Mouse (Mus musculus): ENCODE data around the gene Clca3a2.
"Not testable (repeated sequence)": the region's sequence is repeated elsewhere in the genome, so short reads cannot be mapped to it uniquely, and the experiment has no call there.

The Clca3a2 gene

DNA sequence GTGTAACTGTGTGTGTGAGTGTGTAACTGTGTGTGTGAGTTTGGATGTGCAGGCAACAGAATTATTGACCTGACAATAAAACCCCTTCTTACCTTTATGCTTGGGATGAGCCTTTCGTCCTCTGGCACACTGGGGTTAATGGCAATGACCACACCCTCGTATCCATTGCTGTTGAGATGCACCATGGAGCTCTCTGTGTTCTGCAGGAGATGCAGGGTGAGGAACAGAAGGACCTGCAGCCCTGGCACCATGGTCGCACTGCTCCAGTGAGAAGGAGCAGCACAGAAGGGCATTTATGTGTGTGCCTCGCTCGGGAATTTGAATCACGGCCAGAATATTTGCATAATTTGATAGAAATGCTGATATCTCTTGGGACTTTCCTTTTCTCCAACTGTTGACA is at the start of gene Clca3a2:
TSS of gene Clca3a2 (minus strand) at position 276 of the 400 bp plus-strand sequence.
- DNase-seq (ENCODE audit: low spot score in 2 of 2) = not testable (repeated sequence)

DNA sequence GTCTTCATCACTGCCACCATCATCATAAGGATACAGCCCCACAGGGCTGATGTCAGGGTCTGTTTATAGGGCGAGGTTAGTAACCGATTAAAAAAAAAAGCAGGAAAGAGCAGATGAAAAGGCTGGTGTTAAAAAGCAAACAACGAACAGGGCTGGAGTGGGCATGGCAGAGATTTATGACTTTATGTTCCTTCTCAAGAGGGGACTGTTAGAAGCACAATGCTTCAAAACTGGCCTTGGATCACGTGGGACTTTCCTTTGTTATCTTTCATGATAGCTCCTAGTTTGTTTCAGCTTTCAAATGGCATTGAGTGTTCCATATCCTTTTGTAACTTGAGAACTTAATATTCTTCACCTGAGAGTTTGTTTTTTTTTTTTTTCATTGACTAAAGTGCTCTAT is 30.3 kb upstream of the Clca3a2 start:
- no peak for DNase-seq (ENCODE audit: low spot score in 2 of 2)

GRCm38 (mm10) chr3:144849014-144849556 is 29.8 kb upstream of the Clca3a2 start, which contains the start of gene Clca3b:
Clca3b (minus strand) TSS chr3:144849357.
- not testable (repeated sequence) for DNase-seq (ENCODE audit: low spot score in 2 of 2)

GRCm38 (mm10) chr3:144827257-144827656 is 8.0 kb upstream of the Clca3a2 start:
- DNase-seq (ENCODE audit: low spot score in 2 of 2) = no peak

- DNase-seq (ENCODE audit: low spot score in 2 of 2) = peak; percentile 41 to 79
These were observed 5.9 kb upstream of the Clca3a2 start for GRCm38 (mm10) chr3:144825151-144825550.

DNA sequence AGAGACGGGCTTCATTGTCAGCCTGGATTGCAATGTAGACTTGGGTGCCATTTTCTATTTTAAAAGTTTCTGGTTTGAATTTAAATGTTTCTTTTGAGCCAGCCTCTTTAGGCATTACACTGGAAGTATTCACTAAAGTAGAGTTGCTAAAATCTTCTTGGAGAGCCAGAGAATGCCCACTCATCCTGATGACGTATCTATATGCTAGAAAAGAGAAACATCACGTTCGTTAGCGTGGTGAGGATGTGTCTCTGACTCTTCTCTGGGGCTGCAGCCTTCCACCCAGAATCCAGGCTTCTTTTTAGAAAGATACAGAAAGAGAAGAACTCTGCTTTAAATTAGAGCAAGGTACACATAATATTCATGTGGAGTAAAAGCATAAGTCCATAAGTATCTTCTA is 4.0 kb upstream of the Clca3a2 start:
- no peak for DNase-seq (ENCODE audit: low spot score in 2 of 2)

GRCm38 (mm10) chr3:144820632-144821031 is 1.3 kb upstream of the Clca3a2 start:
- no peak for DNase-seq (ENCODE audit: low spot score in 2 of 2)

DNA sequence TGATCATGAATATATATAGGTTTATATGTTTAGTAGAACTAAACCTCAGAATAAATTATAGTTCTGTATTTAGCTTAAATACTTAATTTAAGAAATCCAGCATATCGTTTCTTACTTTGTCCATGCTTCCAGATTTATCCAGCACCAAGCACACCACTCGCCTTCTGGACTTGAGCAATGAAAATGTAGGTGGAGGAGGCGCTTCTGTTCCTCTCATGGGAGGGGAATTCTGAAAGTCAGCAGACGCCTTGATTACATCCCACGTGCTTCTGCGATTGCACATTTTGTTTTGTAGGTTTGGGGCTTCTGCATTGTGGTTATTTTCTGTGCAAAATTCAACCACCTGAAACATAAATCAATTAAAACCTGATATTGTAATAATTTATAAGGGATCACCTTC is 6.0 kb downstream of the Clca3a2 start:
- DNase-seq (ENCODE audit: low spot score in 2 of 2) = not testable (repeated sequence)

DNA sequence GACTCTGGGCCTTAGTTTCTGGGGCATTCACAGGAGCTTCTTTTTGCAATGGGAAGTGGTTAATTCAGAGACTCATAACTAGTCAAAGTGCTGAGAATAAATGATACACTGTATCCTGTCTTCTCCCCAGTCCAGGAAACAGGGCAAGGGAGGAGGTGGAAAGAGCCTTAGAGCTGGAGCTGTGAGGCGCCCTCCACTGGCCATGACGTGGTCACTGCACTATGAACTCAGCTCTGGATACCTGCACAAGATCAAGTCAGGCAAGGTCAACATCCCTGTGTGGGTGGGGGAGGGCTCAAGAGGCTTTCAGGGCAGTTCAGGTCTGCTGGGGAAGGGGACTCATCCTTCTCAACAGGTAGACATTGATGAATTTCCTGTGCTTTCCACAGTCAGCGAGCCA is 7.5 kb downstream of the Clca3a2 start:
- no peak for DNase-seq (ENCODE audit: low spot score in 2 of 2)

GRCm38 (mm10) chr3:144808153-144808925 is 11.0 kb downstream of the Clca3a2 start:
- not testable (repeated sequence) for DNase-seq (ENCODE audit: low spot score in 2 of 2)

- not testable (repeated sequence) for DNase-seq (ENCODE audit: low spot score in 2 of 2)
These were observed 12.7 kb downstream of the Clca3a2 start for GRCm38 (mm10) chr3:144806626-144807025.

GRCm38 (mm10) chr3:144801861-144802260 is 17.4 kb downstream of the Clca3a2 start:
- DNase-seq (ENCODE audit: low spot score in 2 of 2) = no peak

DNA sequence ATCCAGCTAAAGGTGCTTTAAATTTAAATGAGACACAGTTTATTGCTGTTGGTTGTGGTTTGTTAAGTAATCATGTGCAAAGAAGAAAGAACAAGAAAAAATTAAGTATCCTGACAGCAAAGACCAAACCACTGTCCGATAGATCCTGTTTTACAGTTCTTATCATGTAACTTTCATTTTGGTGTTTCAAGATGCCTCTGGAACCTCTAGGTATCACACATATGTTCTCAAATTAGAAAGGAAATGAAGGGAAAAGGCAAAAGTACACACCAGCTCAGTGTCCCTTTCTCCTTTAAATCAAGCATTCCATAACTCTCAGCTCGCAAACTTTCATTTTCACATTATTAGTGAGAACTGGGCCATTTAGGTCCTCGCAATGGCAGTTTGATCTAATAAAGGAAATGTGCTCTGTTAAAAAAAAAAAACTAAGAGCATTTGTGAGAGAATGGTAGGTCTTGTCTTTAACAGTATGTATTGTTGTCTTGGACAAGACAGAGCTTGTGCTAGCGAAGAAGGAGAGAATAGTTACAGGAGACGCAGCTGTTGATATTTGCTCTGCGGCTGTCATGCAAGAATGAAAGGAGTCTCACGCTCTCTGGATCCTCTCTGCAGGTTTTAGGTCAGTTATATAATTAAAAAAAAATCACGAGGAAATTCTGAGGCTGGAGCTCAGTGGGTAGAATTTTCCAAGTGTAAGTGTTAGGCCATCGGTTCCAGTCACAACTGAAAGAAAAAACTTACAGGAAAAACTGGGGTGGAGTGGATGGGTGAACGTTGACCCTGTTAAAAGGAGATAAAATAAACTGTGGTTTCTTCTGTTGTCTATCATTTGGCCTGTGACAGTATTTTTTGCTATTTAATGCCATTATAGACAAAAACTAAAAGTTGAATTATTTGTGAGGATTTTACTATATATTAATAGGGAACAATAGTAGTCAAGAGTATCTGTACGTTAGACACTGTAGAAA is 33.8 kb downstream of the Clca3a2 start:
- DNase-seq (ENCODE audit: low spot score in 2 of 2) = no peak

- no peak for DNase-seq (ENCODE audit: low spot score in 2 of 2)
These were observed 54.1 kb downstream of the Clca3a2 start for GRCm38 (mm10) chr3:144765161-144765560.

DNA sequence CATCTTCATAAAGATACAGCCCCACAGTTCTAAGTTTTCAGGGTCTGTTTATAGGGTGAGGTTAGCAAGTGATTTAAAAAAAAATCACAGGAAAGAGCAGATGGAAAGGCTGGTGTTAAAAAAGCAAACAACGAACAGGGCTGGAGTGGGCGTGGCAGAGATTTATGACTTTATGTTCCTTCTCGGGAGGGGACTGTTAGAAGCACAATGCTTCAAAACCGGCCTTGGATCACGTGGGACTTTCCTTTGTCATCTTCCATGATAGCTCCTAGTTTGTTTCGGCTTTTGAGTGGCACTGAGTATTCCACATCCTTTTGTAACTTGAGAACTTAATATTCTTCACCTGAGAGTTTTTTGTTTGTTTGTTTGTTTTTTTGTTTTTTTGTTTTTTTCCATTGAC is 57.8 kb downstream of the Clca3a2 start:
- no peak for DNase-seq (ENCODE audit: low spot score in 2 of 2)

DNA sequence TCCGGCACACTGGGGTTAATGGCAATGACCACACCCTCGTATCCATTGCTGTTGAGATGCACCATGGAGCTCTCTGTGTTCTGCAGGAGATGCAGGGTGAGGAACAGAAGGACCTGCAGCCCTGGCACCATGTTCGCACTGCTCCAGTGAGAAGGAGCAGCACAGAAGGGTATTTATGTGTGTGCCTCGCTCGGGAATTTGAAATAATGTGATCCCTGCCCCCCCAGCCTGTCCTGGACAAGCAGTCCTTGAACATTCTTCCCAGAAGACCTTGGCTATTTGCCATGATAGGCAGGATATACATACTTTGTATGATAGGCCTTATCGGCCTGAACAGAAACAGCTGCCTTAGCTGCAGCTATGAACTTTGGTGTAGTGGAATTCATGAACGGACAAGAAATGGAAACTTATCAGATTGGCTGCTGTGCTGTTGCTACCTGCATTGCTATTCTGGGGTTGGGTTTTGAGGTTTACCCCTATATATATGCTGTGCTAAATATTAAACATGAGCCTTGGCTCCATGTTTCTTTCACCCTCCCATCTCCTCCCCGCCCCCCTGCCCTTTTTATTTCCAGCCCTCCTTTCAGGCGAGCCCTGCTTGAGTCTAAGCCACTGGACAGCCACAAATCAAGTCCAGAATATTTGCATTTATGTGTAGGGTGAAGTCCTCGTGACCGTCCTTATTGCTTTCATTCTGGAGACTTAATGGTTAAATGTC is 58.5 kb downstream of the Clca3a2 start, which contains the start of gene Clca3a1:
TSS of gene Clca3a1 (minus strand) at position 386 of the 718 bp plus-strand sequence.
- no peak for DNase-seq (ENCODE audit: low spot score in 2 of 2)

GRCm38 (mm10) chr3:144759719-144760118 is 59.6 kb downstream of the Clca3a2 start:
- DNase-seq (ENCODE audit: low spot score in 2 of 2) = no peak

GRCm38 (mm10) chr3:144756103-144756502 is 63.2 kb downstream of the Clca3a2 start:
- not testable (repeated sequence) for DNase-seq (ENCODE audit: low spot score in 2 of 2)

DNA sequence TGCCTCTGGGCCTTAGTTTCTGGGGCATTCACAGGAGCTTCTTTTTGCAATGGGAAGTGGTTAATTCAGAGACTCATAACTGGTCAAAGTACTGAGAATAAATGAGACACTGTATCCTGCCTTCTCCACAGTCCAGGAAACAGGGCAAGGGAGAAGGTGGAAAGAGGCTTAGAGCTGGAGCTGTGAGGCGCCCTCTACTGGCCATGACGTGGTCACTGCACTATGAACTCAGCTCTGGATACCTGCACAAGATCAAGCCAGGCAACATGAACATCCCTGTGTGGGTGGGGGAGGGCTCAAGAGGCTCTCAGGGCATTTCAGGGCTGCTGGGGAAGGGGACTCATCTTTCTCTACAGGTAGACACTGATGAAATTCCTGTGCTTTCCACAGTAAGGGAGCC is 66.2 kb downstream of the Clca3a2 start:
- DNase-seq (ENCODE audit: low spot score in 2 of 2) = no peak

DNA sequence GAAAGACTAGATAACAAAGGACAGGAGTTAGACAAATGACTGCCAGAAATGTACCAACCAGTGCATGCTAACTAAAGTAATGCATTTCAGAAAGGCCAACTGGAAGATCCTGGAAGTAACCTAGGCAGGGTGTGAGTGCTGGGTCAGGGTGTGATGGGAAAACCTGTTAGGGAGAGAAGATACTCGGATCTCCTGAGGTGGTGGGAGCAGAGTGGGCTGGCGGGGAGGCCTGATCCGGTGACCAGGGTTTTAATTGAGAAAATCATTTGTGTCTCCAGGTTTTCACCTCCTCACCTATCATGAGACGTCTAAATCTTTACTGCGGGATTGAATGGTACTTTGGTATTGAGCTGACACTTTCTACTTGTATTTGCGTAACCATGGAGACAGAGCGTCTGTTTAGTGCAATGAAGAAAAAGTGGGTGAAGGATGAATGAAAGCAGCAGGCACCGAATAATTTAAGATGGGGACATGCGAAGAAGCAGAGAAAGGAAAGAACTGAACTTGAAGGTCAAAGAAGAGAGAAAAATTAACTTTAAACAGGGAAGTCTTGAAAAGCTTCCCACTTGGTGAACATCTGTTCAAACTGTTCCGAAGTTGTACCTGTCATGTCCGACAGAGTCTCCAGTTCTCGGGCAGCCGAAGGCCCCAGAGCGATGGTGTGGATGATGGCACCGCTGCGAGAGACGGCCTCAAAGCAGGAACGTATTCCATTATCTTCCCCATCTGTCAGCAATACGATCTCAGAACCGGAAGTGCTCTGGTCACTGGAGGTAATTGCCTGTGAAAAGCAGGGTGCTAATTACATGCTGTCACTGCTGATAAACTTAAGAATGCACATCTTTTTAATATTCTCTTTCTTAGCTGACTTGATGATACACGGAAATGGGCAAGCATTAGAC is 70.0 kb downstream of the Clca3a2 start:
- not testable (repeated sequence) for DNase-seq (ENCODE audit: low spot score in 2 of 2)
